9 mouse cellular contexts compared by ENCODE assay signal in genomic region chr17:8468716-8469344, GRCm38 (mm10). TPM values are rescaled to one million over a fixed set of nuclear protein-coding genes. Genes with fewer than 3 reads are reported as not detected.
A peak's percentile ranks its signal among the peaks of the same experiment; 100 is the strongest.
DNase-seq lines count a peak whose midpoint lies in the region; ATAC-seq lines count a peak whose summit lies in the region.
"Had no signal": no experiment of that assay in that cellular context is flagged by ENCODE, and none has a peak within 500 bp of the region (broad histone marks: within the 10 kb centered on the region; RNA-seq: fewer than 3 reads in every experiment).

No protein-coding gene starts in this region.

- H3K27ac ChIP-seq in intestine, embryonic 14.5 days (ENCODE audit: low read depth) = no peak overlapping the region

- DNase-seq in WW6 (ENCODE audit: low read depth, low spot score) = peak; percentile 49
- DNase-seq in cerebellum, postnatal 14 days = peak; percentile 96 to 97
- peak; percentile 92 to 94 for DNase-seq in frontal cortex, postnatal 36 days (ENCODE audit: low spot score in 2 of 2)
- peak; percentile 92 for DNase-seq in intestine, embryonic 14.5 days (ENCODE audit: low spot score)
- DNase-seq in left cerebral cortex, adult 8-10 months (ENCODE audit: low spot score in 2 of 2) = peak; percentile 67 to 90
- DNase-seq in mesoderm, embryonic 11.5 days (ENCODE audit: low read depth, low spot score) = peak; percentile 83
- DNase-seq in right cerebral cortex, postnatal 4 days = peak; percentile 95

- H3K4me3 ChIP-seq in intestine, embryonic 14.5 days (ENCODE audit: low read depth, low read length) = no peak overlapping the region
- H3K4me3 ChIP-seq: megakaryocyte, embryonic 14.5 days had no signal

- no peaks in the 10 kb centered on the region for H3K9me3 ChIP-seq in intestine, embryonic 14.5 days (ENCODE audit: control insufficient read depth, low read length)
- H3K9me3 ChIP-seq: megakaryocyte, embryonic 14.5 days had no signal

- no peaks in the 10 kb centered on the region for H3K4me1 ChIP-seq in intestine, embryonic 14.5 days (replicated peaks; ENCODE audit: control insufficient read depth, insufficient read depth, low read length)

- ATAC-seq in intestine, embryonic 14.5 days (replicated peaks; ENCODE audit: low FRiP score, low TSS enrichment, low read depth) = 0 out of 2 replicates have a peak, but pooled peaks have one; percentile 53
- no peak; the same call in 1 of the 2 replicates for ATAC-seq in monocyte, adult 5-6 weeks (replicated peaks; ENCODE audit: insufficient number of reproducible peaks, low FRiP score, low TSS enrichment, poor library complexity, severe bottlenecking)

- peaks cover 28% of the 10 kb centered on the region for H3K27me3 ChIP-seq in intestine, embryonic 14.5 days (replicated peaks; ENCODE audit: control insufficient read depth, insufficient read depth, low read length)

- H3K9ac ChIP-seq in intestine, embryonic 14.5 days (ENCODE audit: low read length) = no peak overlapping the region

- 15% methylated on average over 19 of the region's 19 CpGs for WGBS in intestine, embryonic 14.5 days

- no peaks in the 10 kb centered on the region for H3K36me3 ChIP-seq in intestine, embryonic 14.5 days (ENCODE audit: control insufficient read depth, insufficient read depth, low read length)

- no peak overlapping the region for H3K4me2 ChIP-seq in intestine, embryonic 14.5 days (ENCODE audit: low read length)

RNA-seq across cellular contexts. Expression of gene T, which starts 34.6 kb away (rescaled TPM):
- 0.47 and 0.54 TPM in 2 replicates for polyA plus RNA-seq in intestine, embryonic 14.5 days (2014; fragmentation: Nextera tagmentation; extraction: Ambion mirVana)
- not detected for total RNA-seq in left cerebral cortex, adult 8-10 months (2022)
- total RNA-seq in monocyte, adult 5-6 weeks (2017) = not detected in 3 replicates

RNA-seq across cellular contexts. Expression of gene Pde10a, which starts 56.3 kb away (rescaled TPM):
- 1.1 and 1.4 TPM in 2 replicates for polyA plus RNA-seq in intestine, embryonic 14.5 days (2014; fragmentation: Nextera tagmentation; extraction: Ambion mirVana)
- 100 to 1,000 TPM; 174 to 238 (median 211) TPM for total RNA-seq in left cerebral cortex, adult 8-10 months (2022)
- 0.29 TPM in 1 of 3 replicates, not detected in the others for total RNA-seq in monocyte, adult 5-6 weeks (2017)

Comparison
In these comparisons a context has a peak if more than half of its experiments do, and no peak if none do; other contexts are left out.
1. RNA of gene Pde10a, which starts 56.3 kb away (total RNA-seq): 174 to 238 TPM in left cerebral cortex, adult 8-10 months; 0.29 TPM in monocyte, adult 5-6 weeks; every median in the first group is over 100 times any median in the second.
2. Peak in every context shown above with its lines, with median percentiles within 50 percentile points of each other: DNase-seq.